Mouse (Mus musculus): Measurements from ENCODE around the gene Abr. TPM values are rescaled to one million over a fixed set of nuclear protein-coding genes. Genes with fewer than 3 reads are reported as not detected.

The Abr gene
- polyA plus RNA-seq (2015; fragmentation: Nextera tagmentation; extraction: Ambion mirVana) = 19.1 and 21.6 TPM in 2 replicates

DNA sequence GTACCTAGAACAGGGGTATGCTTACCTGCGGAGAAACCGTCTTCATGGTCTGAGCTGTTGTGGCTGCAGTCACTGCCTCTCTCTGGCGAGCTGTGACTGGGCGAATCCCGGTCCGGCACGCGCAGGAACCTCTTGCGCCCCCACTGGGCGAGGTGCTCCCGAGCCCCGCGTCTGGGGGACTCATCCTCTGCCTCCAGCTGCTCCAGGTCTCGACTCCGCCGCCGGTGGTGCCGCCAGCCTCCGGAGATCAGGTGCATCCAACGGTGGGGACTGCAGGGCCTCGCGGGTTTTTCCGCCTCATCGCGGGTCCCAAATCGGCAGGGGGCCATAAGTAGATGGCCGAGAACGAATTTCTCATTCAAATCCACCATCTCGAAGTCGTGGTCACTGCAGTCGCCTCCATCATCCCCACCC, at the start of gene Abr:
Gene Abr (minus strand): TSS at position 163 of the 414 bp plus-strand sequence.
- no peaks in the 10 kb centered on the region for H3K9me3 ChIP-seq (ENCODE audit: control insufficient read depth, low read length)
- H3K4me1 ChIP-seq (replicated peaks; ENCODE audit: control insufficient read depth, insufficient read depth, low read length) = peaks cover 7% of the 10 kb centered on the region
- H3K27me3 ChIP-seq (ENCODE audit: control insufficient read depth, insufficient read depth, low read depth, low read length) = peaks cover 23% of the 10 kb centered on the region; the same call in 1 of the 2 replicates
- peak within 1 kb of the TSS; percentile 99 for H3K4me2 ChIP-seq (ENCODE audit: low read depth, low read length)
- WGBS = under 1% methylated on average over 31 of the region's 31 CpGs
- peak within 1 kb of the TSS; percentile 63 for H3K4me3 ChIP-seq (ENCODE audit: low read length)
- peak within 1 kb of the TSS; percentile 12; the same call in 1 of the 2 replicates for H3K27ac ChIP-seq (ENCODE audit: low read length)
- H3K36me3 ChIP-seq (ENCODE audit: control insufficient read depth, insufficient read depth, low read length) = no peaks in the 10 kb centered on the region
- peak within 1 kb of the TSS; percentile 69 for H3K9ac ChIP-seq (ENCODE audit: low read length)
- peak; percentile 58; the same call in 1 of the 2 replicates for ATAC-seq (ENCODE audit: low read depth)

DNA sequence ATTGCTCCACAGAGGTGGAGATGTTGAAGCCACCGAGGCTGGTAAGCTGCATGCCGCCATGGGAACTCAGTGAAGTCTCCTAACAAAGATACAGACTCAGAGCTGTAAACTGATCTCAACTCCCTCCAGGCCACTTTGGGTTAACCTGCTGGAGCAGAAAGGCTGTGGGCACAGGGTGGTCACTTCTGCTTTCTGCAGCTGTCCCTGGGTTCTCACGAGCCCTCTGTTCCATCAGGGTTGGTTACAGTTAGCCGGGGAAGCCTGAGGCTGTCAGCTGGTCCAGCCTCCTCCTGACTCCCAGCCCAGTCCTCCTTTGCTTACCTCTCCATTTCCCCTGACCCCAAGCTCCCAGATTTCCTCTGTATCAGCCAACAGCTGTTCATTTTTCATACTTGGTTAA, 45.7 kb upstream of the Abr start:
- Histone ChIP-seq H3K9me3 (ENCODE audit: control insufficient read depth, low read length) (no peaks in the 10 kb centered on the region), H3K36me3 (ENCODE audit: control insufficient read depth, insufficient read depth, low read length) (no peaks in the 10 kb centered on the region), H3K9ac (ENCODE audit: low read length) (no peak overlapping the region), H3K27ac (ENCODE audit: low read length) (no peak overlapping the region), H3K4me2 (ENCODE audit: low read depth, low read length) (no peak overlapping the region), H3K27me3 (ENCODE audit: control insufficient read depth, insufficient read depth, low read depth, low read length) (peaks cover 49% of the 10 kb centered on the region), H3K4me1 (replicated peaks; ENCODE audit: control insufficient read depth, insufficient read depth, low read length) (peaks cover 7% of the 10 kb centered on the region; the same call in 1 of the 2 replicates), H3K4me3 (ENCODE audit: low read length) (no peak overlapping the region)
- no peak for ATAC-seq (ENCODE audit: low read depth)
- 26% methylated on average over 4 of the region's 4 CpGs for whole genome bisulfite sequencing

GRCm38 (mm10) chr11:76666002-76666649, 44.0 kb upstream of the Abr start:
- Histone ChIP-seq H3K36me3 (ENCODE audit: control insufficient read depth, insufficient read depth, low read length) (no peaks in the 10 kb centered on the region), H3K4me2 (ENCODE audit: low read depth, low read length) (peak overlapping the region; percentile 54), H3K27me3 (ENCODE audit: control insufficient read depth, insufficient read depth, low read depth, low read length) (peaks cover 33% of the 10 kb centered on the region), H3K9ac (ENCODE audit: low read length) (peak overlapping the region; percentile 1; the same call in 1 of the 2 replicates), H3K4me1 (replicated peaks; ENCODE audit: control insufficient read depth, insufficient read depth, low read length) (no peaks in the 10 kb centered on the region), H3K9me3 (ENCODE audit: control insufficient read depth, low read length) (no peaks in the 10 kb centered on the region), H3K27ac (ENCODE audit: low read length) (no peak overlapping the region), H3K4me3 (ENCODE audit: low read length) (peak overlapping the region; percentile 33)
- ATAC-seq (ENCODE audit: low read depth) = no peak
- 9% methylated on average over 35 of the region's 35 CpGs for WGBS

DNA sequence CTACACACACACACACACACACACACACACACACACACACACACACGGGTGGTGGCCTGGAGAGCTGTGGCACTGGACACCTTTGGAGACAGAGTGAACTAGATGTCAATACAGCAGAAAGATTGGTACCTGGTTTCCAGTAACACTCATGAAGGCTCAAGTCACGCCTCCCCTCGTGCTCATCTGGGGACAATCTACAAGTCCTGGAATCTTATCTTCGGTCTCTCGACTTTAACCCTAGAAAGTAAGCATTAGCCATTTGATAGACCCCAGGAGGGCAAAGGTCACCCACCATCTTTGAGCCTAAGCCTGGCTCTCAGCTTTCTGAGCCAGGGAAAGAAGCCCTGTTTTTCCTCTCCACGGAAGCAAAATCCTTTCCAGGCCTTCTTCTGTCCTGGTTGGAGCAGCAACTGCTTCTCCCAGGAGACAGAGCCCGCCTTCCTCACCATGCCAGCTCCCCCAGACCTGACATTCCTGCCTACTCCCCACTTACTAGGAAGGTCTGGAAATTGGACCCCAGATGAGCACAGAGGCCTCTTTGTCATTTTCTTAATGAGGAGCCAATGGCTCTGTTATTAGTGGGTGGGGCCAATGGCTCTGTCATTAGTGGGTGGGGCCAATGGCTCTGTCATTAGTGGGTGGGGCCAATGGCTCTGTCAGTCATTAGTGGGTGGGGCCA, 39.8 kb upstream of the Abr start:
- H3K36me3 ChIP-seq (ENCODE audit: control insufficient read depth, insufficient read depth, low read length) = no peaks in the 10 kb centered on the region
- H3K4me1 ChIP-seq (replicated peaks; ENCODE audit: control insufficient read depth, insufficient read depth, low read length) = no peaks in the 10 kb centered on the region
- WGBS = 46% methylated on average over 7 of the region's 7 CpGs
- no peak for ATAC-seq (ENCODE audit: low read depth)
- H3K4me2 ChIP-seq (ENCODE audit: low read depth, low read length) = no peak overlapping the region
- H3K9ac ChIP-seq (ENCODE audit: low read length) = no peak overlapping the region
- peaks cover 21% of the 10 kb centered on the region for H3K27me3 ChIP-seq (ENCODE audit: control insufficient read depth, insufficient read depth, low read depth, low read length)
- no peaks in the 10 kb centered on the region for H3K9me3 ChIP-seq (ENCODE audit: control insufficient read depth, low read length)
- H3K4me3 ChIP-seq (ENCODE audit: low read length) = no peak overlapping the region
- H3K27ac ChIP-seq (ENCODE audit: low read length) = no peak overlapping the region

GRCm38 (mm10) chr11:76659138-76659930, 37.2 kb upstream of the Abr start:
- H3K4me1 ChIP-seq (replicated peaks; ENCODE audit: control insufficient read depth, insufficient read depth, low read length) = no peaks in the 10 kb centered on the region
- H3K9ac ChIP-seq (ENCODE audit: low read length) = no peak overlapping the region
- ATAC-seq (ENCODE audit: low read depth) = no peak
- H3K9me3 ChIP-seq (ENCODE audit: control insufficient read depth, low read length) = no peaks in the 10 kb centered on the region
- no peak overlapping the region for H3K27ac ChIP-seq (ENCODE audit: low read length)
- no peak overlapping the region for H3K4me2 ChIP-seq (ENCODE audit: low read depth, low read length)
- H3K27me3 ChIP-seq (ENCODE audit: control insufficient read depth, insufficient read depth, low read depth, low read length) = 0 out of 2 replicates have a peak, but pooled peaks cover under 1% of the 10 kb centered on the region
- 43% methylated on average over 14 of the region's 14 CpGs for WGBS
- H3K36me3 ChIP-seq (ENCODE audit: control insufficient read depth, insufficient read depth, low read length) = no peaks in the 10 kb centered on the region
- H3K4me3 ChIP-seq (ENCODE audit: low read length) = no peak overlapping the region

DNA sequence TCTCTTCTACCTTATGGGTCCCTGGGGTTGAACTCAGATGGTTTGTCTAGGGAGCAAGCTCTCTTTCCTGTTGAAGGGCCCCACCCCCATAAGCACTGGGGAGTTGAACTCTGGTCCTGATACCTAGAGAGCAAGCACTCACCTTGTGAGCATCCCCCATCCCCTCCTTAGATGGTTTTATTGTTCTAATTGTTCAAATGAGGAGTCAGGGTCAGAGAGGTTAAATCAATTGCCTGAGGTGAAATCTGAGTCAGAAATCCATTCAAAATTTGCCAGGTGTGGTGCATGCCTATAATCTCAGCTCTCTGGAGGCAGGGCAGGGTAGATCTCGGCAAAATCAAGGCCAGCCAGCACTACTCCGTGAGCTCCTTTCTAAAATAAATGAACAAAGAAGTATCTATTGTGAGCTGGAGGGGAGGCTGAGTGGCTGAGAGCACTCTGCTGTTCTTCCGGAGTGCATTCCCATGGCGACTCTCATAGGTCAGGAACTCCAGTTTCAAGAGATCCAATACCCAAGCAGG, 35.4 kb upstream of the Abr start:
- Histone ChIP-seq H3K9ac (ENCODE audit: low read length) (no peak overlapping the region), H3K4me3 (ENCODE audit: low read length) (no peak overlapping the region), H3K4me2 (ENCODE audit: low read depth, low read length) (no peak overlapping the region), H3K27ac (ENCODE audit: low read length) (no peak overlapping the region), H3K36me3 (ENCODE audit: control insufficient read depth, insufficient read depth, low read length) (no peaks in the 10 kb centered on the region), H3K9me3 (ENCODE audit: control insufficient read depth, low read length) (no peaks in the 10 kb centered on the region), H3K27me3 (ENCODE audit: control insufficient read depth, insufficient read depth, low read depth, low read length) (no peaks in the 10 kb centered on the region), H3K4me1 (replicated peaks; ENCODE audit: control insufficient read depth, insufficient read depth, low read length) (no peaks in the 10 kb centered on the region)
- 29% methylated on average over 4 of the region's 4 CpGs for WGBS
- ATAC-seq (ENCODE audit: low read depth) = no peak

DNA sequence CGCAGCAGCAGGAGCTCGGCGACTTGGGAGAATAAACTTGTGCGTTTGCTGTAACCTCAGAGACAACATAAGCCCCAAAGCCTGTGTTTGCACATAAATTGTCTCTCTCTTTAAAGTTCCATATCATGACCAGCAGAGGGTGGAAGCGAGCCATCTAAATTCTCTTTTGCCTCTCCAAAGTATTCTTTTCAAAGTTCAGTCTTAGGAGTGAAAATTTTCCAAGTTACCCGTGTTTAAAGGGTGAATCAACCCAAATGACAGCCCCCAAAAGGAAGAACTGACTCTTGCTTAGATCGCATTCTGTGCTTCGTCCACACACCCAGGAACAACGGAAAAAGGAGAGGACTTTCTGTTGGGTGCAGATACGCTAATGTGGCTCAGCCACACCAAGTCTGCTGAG, 33.0 kb upstream of the Abr start:
- Histone ChIP-seq H3K9me3 (ENCODE audit: control insufficient read depth, low read length) (no peaks in the 10 kb centered on the region), H3K4me2 (ENCODE audit: low read depth, low read length) (peak overlapping the region; percentile 54), H3K36me3 (ENCODE audit: control insufficient read depth, insufficient read depth, low read length) (no peaks in the 10 kb centered on the region), H3K27ac (ENCODE audit: low read length) (no peak overlapping the region), H3K4me3 (ENCODE audit: low read length) (peak overlapping the region; percentile 34), H3K4me1 (replicated peaks; ENCODE audit: control insufficient read depth, insufficient read depth, low read length) (no peaks in the 10 kb centered on the region), H3K9ac (ENCODE audit: low read length) (peak overlapping the region; percentile 54; the same call in 1 of the 2 replicates), H3K27me3 (ENCODE audit: control insufficient read depth, insufficient read depth, low read depth, low read length) (no peaks in the 10 kb centered on the region)
- no peak for ATAC-seq (ENCODE audit: low read depth)
- 3% methylated on average over 10 of the region's 10 CpGs for WGBS

DNA sequence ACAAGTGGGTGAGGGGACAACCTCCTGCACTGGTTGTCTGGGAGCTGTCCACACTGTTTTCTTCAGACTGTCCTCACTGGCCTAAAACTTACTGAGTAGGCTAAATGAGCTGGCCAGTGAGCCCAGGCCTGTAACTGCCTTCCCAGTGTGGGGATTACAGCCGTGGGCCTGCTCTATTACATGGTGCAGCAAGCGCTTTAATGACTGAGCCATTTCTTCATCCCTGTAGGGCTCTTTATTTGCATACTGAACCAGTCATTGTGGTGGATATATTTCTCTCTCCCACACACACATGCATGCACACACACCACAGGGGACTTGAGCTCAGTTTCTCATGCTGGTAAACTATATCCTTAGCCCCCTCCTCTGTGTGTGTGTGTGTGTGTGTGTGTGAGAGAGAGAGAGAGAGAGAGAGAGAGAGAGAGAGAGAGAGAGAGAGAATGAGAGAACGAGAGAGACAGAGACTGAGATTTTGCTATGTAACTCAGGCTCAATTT, 30.8 kb upstream of the Abr start:
- H3K27ac ChIP-seq (ENCODE audit: low read length) = no peak overlapping the region
- H3K4me3 ChIP-seq (ENCODE audit: low read length) = no peak overlapping the region
- H3K27me3 ChIP-seq (ENCODE audit: control insufficient read depth, insufficient read depth, low read depth, low read length) = no peaks in the 10 kb centered on the region
- no peaks in the 10 kb centered on the region for H3K4me1 ChIP-seq (replicated peaks; ENCODE audit: control insufficient read depth, insufficient read depth, low read length)
- H3K9me3 ChIP-seq (ENCODE audit: control insufficient read depth, low read length) = no peaks in the 10 kb centered on the region
- WGBS = 42% methylated on average over 3 of the region's 3 CpGs
- H3K9ac ChIP-seq (ENCODE audit: low read length) = no peak overlapping the region
- H3K36me3 ChIP-seq (ENCODE audit: control insufficient read depth, insufficient read depth, low read length) = no peaks in the 10 kb centered on the region
- no peak for ATAC-seq (ENCODE audit: low read depth)
- no peak overlapping the region for H3K4me2 ChIP-seq (ENCODE audit: low read depth, low read length)
